Mouse (Mus musculus) small intestine, adult 2 months (tissue): Measurements from ENCODE around the gene Cybc1. TPM values are rescaled to one million over a fixed set of nuclear protein-coding genes. Genes with fewer than 3 reads are reported as not detected.

Experiments
- H3K27ac ChIP-seq: fragments of 200-500 bp; 2 replicates; pipeline ENCODE4 v1.5.1; 2012; ENCODE audit warnings: low read depth, low read length, control low read depth, inconsistent platforms; ENCODE audit not compliant: insufficient read depth
- H3K27me3 ChIP-seq: fragments of 200-500 bp; 2 replicates; pipeline ENCODE4 v1.6.1; 2012; ENCODE audit warnings: mild to moderate bottlenecking, moderate library complexity, low read length, inconsistent platforms; ENCODE audit not compliant: control insufficient read depth, insufficient read depth
- H3K36me3 ChIP-seq: fragments of 200-500 bp; 2 replicates; pipeline ENCODE4 v1.6.1; 2012; ENCODE audit warnings: mild to moderate bottlenecking, low read length, control low read depth, inconsistent platforms; ENCODE audit not compliant: control insufficient read depth, insufficient read depth
- H3K4me1 ChIP-seq: fragments of 200-500 bp; 2 replicates; pipeline ENCODE4 v1.6.1; 2012; ENCODE audit warnings: low read length, inconsistent platforms, mixed read lengths; ENCODE audit not compliant: control insufficient read depth, insufficient read depth, insufficient read length
- H3K4me3 ChIP-seq: fragments of 200-500 bp; 2 replicates; pipeline ENCODE4 v1.5.1; 2012; ENCODE audit warnings: low read depth, mild to moderate bottlenecking, control low read depth, inconsistent platforms, low read length, moderate library complexity
- CTCF ChIP-seq: fragments of 200-500 bp; IDR thresholded peaks from 2 replicates; pipeline ENCODE4 v1.5.1; 2012; ENCODE audit warnings: low read depth, mild to moderate bottlenecking, control low read depth, inconsistent platforms, low read length, moderate library complexity, mixed read lengths; ENCODE audit not compliant: insufficient replicate concordance, insufficient read length; ENCODE audit errors: extremely low read depth
- POLR2A ChIP-seq: fragments of 200-500 bp; IDR thresholded peaks from 2 replicates; pipeline ENCODE4 v1.6.1; 2012; ENCODE audit warnings: low read depth, mild to moderate bottlenecking, control low read depth, inconsistent platforms, low read length, moderate library complexity
- WGBS: fragments of 180-500 bp; shearing (Covaris S2); methylation state at CpG from one replicate; pipeline ENCODE4 v1.1.7; 2018; 5-methylcytosine and 5-hydroxymethylcytosine counted together
- polyA plus RNA-seq: library from polyadenylated mRNA; depleted of rRNA; stranded (reverse); fragments of >200 nt; gene quantifications from 2 replicates; pipeline ENCODE4 v1.2.3, GENCODE M21; 2012

Gene Cybc1
- polyA plus RNA-seq, 1 experiment = 20.8 TPM

- 59% methylated on average over 4 of the region's 4 CpGs for WGBS
- Histone ChIP-seq H3K4me3 (no peak overlapping the region), H3K27ac (no peak overlapping the region), H3K36me3 (0 out of 2 replicates have a peak, but pooled peaks cover 2% of the 10 kb centered on the region), H3K4me1 (peaks cover 10% of the 10 kb centered on the region; the same call in 1 of the 2 replicates), H3K27me3 (no peaks in the 10 kb centered on the region)
- TF ChIP-seq CTCF (no peak), POLR2A (no peak)
Measured at GRCm38 (mm10) chr11:121231628-121232291, 2.6 kb upstream of the Cybc1 start.

DNA sequence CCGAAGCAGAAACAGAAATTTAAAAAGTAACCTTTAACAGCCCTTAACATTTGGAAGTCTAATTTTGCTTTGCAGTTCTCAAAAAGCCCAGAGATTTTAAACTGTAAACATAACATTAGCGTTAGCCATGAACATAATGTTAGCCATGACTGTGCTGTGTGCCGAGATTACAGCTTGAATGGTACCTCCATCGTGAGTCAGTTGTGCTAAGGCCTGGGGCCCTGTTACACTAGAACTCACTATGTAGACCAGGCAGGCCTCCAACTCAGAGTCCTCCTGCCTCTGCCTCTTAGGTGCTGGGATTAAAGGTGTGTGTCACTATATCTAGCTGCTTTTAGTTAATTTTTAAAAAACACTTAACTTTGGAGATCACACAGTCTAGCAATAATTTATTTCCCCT is 2.1 kb upstream of the Cybc1 start:
- Histone ChIP-seq H3K36me3 (peaks cover 7% of the 10 kb centered on the region; the same call in 1 of the 2 replicates), H3K4me1 (peaks cover 10% of the 10 kb centered on the region; the same call in 1 of the 2 replicates), H3K27me3 (no peaks in the 10 kb centered on the region), H3K27ac (no peak overlapping the region), H3K4me3 (no peak overlapping the region)
- 76% methylated on average over 4 of the region's 4 CpGs for WGBS
- no peak for TF ChIP-seq CTCF
- no peak for TF ChIP-seq POLR2A

GRCm38 (mm10) chr11:121228129-121229017 is 749 bp downstream of the Cybc1 start:
- Histone ChIP-seq H3K4me1 (peaks cover 10% of the 10 kb centered on the region; the same call in 1 of the 2 replicates), H3K4me3 (peak overlapping the region; percentile 95), H3K27ac (peak overlapping the region; percentile 92), H3K36me3 (peaks cover 34% of the 10 kb centered on the region), H3K27me3 (no peaks in the 10 kb centered on the region)
- 10% methylated on average over 21 of the region's 21 CpGs for WGBS
- TF ChIP-seq CTCF = no peak
- no peak for TF ChIP-seq POLR2A

GRCm38 (mm10) chr11:121221321-121222010 is 7.7 kb downstream of the Cybc1 start:
- TF ChIP-seq POLR2A (no peak), CTCF (no peak)
- H3K27ac ChIP-seq = no peak overlapping the region
- H3K4me3 ChIP-seq = no peak overlapping the region

DNA sequence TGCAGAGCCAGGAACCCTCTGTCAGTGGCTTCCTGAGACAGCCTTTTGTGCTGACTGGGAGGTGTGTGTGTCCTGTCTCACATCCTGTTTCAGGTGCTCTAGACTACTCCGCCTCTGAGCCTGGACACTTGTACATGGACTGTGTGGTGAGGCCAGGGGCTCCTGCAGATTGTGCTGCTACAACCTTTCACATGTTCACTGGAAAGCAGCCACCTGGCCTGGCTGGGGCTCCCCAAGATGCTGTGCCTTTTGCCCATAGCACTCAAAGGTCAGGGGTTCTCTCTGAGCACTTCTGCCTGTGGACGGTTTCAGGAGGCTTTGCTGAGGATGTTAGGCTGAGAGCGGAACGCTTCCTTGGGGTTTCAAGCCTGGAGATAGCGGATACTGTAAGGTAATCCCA is 8.4 kb downstream of the Cybc1 start:
- TF ChIP-seq POLR2A (no peak), CTCF (no peak)
- Histone ChIP-seq H3K27me3 (no peaks in the 10 kb centered on the region), H3K27ac (no peak overlapping the region), H3K4me1 (no peaks in the 10 kb centered on the region), H3K36me3 (peaks cover 54% of the 10 kb centered on the region), H3K4me3 (no peak overlapping the region)
- WGBS = 91% methylated on average over 5 of the region's 5 CpGs

More at GRCm38 (mm10) chr11:121221321-121222010, 7.7 kb downstream of the Cybc1 start:
- no peaks in the 10 kb centered on the region for H3K27me3 ChIP-seq
- H3K4me1 ChIP-seq = no peaks in the 10 kb centered on the region
- WGBS = 86% methylated on average over 6 of the region's 6 CpGs
- H3K36me3 ChIP-seq = peaks cover 60% of the 10 kb centered on the region

DNA sequence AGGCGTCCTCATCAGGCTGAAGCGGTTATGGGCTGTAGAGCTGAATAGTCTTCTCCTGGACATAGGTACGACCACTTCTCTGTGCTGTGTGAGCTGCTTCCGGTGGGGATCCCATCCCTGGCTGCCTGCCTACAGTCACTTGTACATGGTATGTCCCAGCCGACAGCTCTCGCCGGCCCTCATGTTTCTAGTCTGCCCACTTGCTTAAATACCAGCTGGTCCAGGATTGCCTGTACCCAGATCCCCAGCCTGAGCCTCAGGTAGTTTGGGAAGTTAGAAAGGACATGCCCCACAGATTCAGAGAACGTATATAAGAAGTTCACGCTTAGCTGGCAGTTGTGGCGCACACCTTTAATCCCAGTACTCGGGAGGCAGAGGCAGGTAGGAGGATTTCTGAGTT is 9.3 kb downstream of the Cybc1 start:
- H3K27me3 ChIP-seq = no peaks in the 10 kb centered on the region
- no peaks in the 10 kb centered on the region for H3K4me1 ChIP-seq
- H3K36me3 ChIP-seq = peaks cover 48% of the 10 kb centered on the region
- H3K4me3 ChIP-seq = no peak overlapping the region
- WGBS = 90% methylated on average over 11 of the region's 11 CpGs
- no peak overlapping the region for H3K27ac ChIP-seq
- TF ChIP-seq CTCF = no peak
- no peak for TF ChIP-seq POLR2A
